Comparison of ENCODE assay signal across 14 mouse cellular contexts in the genomic region with DNA sequence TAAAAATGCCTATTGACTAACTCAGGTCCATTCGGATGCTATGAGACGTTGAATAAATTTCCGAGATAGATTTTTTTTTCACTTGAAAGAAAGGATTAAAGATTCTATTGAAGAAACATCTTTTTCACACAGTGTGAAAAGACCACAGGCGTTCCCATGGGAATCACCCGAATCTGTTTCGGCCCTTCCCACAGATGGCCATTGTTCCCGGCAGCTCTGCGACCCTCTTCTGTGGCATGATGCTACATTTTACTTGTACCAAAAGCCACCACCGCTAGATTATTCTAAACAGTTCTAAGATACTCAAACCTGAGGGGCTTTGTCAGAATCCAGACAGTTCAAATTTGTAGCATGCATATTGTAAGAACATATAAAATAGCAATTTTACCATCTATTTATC. TPM values are rescaled to one million over a fixed set of nuclear protein-coding genes. Genes with fewer than 3 reads are reported as not detected.
DNase-seq lines count a peak whose midpoint lies in the region; ATAC-seq lines count a peak whose summit lies in the region.
"Had no signal": no experiment of that assay in that cellular context is flagged by ENCODE, and none has a peak within 500 bp of the region (broad histone marks: within the 10 kb centered on the region; RNA-seq: fewer than 3 reads in every experiment).

No protein-coding gene starts in this region.

- intact Hi-C loops in left cerebral cortex, postnatal 10 days (cut with DNase I) = no loop called here

- H3K36me3 ChIP-seq in kidney, embryonic 15.5 days = no peaks in the 10 kb centered on the region
- H3K36me3 ChIP-seq in hindbrain, embryonic 11.5 days (ENCODE audit: control insufficient read depth, insufficient read depth, low read length) = no peaks in the 10 kb centered on the region
- no peaks in the 10 kb centered on the region for H3K36me3 ChIP-seq in midbrain, embryonic 14.5 days (ENCODE audit: control insufficient read depth, insufficient read depth, low read length)
- H3K36me3 ChIP-seq: embryonic facial prominence, embryonic 15.5 days; limb, embryonic 13.5 days had no signal

- H3K27me3 ChIP-seq in kidney, embryonic 15.5 days = no peaks in the 10 kb centered on the region
- no peaks in the 10 kb centered on the region for H3K27me3 ChIP-seq in hindbrain, embryonic 11.5 days (ENCODE audit: control insufficient read depth, insufficient read depth, low read length)
- no peaks in the 10 kb centered on the region for H3K27me3 ChIP-seq in midbrain, embryonic 14.5 days (ENCODE audit: control insufficient read depth, insufficient read depth, low read length)
- H3K27me3 ChIP-seq: embryonic facial prominence, embryonic 15.5 days; limb, embryonic 13.5 days had no signal

- no peaks in the 10 kb centered on the region for H3K9me3 ChIP-seq in kidney, embryonic 15.5 days (replicated peaks)
- H3K9me3 ChIP-seq in hindbrain, embryonic 11.5 days (ENCODE audit: control insufficient read depth, low read length) = no peaks in the 10 kb centered on the region
- H3K9me3 ChIP-seq in midbrain, embryonic 14.5 days (ENCODE audit: control insufficient read depth, low read length) = no peaks in the 10 kb centered on the region
- H3K9me3 ChIP-seq: embryonic facial prominence, embryonic 15.5 days had no signal

- H3K9ac ChIP-seq in kidney, embryonic 15.5 days = no peak overlapping the region
- H3K9ac ChIP-seq in hindbrain, embryonic 11.5 days (ENCODE audit: low read depth, low read length) = no peak overlapping the region
- H3K9ac ChIP-seq in midbrain, embryonic 14.5 days (replicated peaks; ENCODE audit: low read length) = no peak overlapping the region
- H3K9ac ChIP-seq: embryonic facial prominence, embryonic 15.5 days; limb, embryonic 13.5 days had no signal

- no peak for DNase-seq in kidney, postnatal 10 days
- DNase-seq in embryo, embryonic 11 days = peak; percentile 49
- peak; percentile 42 for DNase-seq in hindbrain, embryonic 11.5 days (ENCODE audit: low spot score)
- peak; percentile 72 for DNase-seq in midbrain, embryonic 14.5 days
- DNase-seq in gastrocnemius, postnatal 4 days (ENCODE audit: low spot score in 2 of 2) = no peak
- no peak for DNase-seq in layer of hippocampus, postnatal 14 days (ENCODE audit: low spot score in 2 of 2)
- DNase-seq in left cerebral cortex, postnatal 10 days (ENCODE audit: extremely low spot score in 1 of 2, low spot score in 2 of 2) = no peak
- DNase-seq: adrenal gland, postnatal 25 days; cerebellum, postnatal 36 days had no signal

- H3K4me3 ChIP-seq in kidney, embryonic 15.5 days (replicated peaks) = peak overlapping the region; percentile 34
- H3K4me3 ChIP-seq in hindbrain, embryonic 11.5 days (ENCODE audit: low read depth, low read length) = no peak overlapping the region
- no peak overlapping the region for H3K4me3 ChIP-seq in midbrain, embryonic 14.5 days (replicated peaks; ENCODE audit: low read depth, low read length)
- H3K4me3 ChIP-seq: embryonic facial prominence, embryonic 15.5 days; limb, embryonic 13.5 days had no signal

- ATAC-seq in kidney, embryonic 15.5 days (replicated peaks; ENCODE audit: low FRiP score) = no peak
- peak; percentile 64 for ATAC-seq in hindbrain, embryonic 11.5 days (ENCODE audit: low FRiP score)
- no peak for ATAC-seq in midbrain, embryonic 14.5 days (ENCODE audit: low FRiP score, low TSS enrichment)

- H3K4me1 ChIP-seq in kidney, embryonic 15.5 days = peaks cover 24% of the 10 kb centered on the region
- no peaks in the 10 kb centered on the region for H3K4me1 ChIP-seq in hindbrain, embryonic 11.5 days (replicated peaks; ENCODE audit: control insufficient read depth, insufficient read depth, low read length)
- peaks cover 10% of the 10 kb centered on the region; the same call in 1 of the 2 replicates for H3K4me1 ChIP-seq in midbrain, embryonic 14.5 days (ENCODE audit: control insufficient read depth, insufficient read depth, low read length)

- H3K27ac ChIP-seq in kidney, embryonic 15.5 days = peak overlapping the region; percentile 90
- H3K27ac ChIP-seq in hindbrain, embryonic 11.5 days (ENCODE audit: low read depth, low read length) = no peak overlapping the region
- peak overlapping the region; percentile 26; the same call in 1 of the 2 replicates for H3K27ac ChIP-seq in midbrain, embryonic 14.5 days (replicated peaks; ENCODE audit: low read depth, low read length)
- H3K27ac ChIP-seq: embryonic facial prominence, embryonic 15.5 days; limb, embryonic 13.5 days had no signal

- H3K4me2 ChIP-seq in kidney, embryonic 15.5 days = peak overlapping the region; percentile 39
- H3K4me2 ChIP-seq in hindbrain, embryonic 11.5 days (replicated peaks; ENCODE audit: low read depth, low read length) = no peak overlapping the region
- H3K4me2 ChIP-seq in midbrain, embryonic 14.5 days (ENCODE audit: low read length) = peak overlapping the region; percentile 41
- H3K4me2 ChIP-seq: embryonic facial prominence, embryonic 15.5 days; limb, embryonic 13.5 days had no signal

- 78% methylated on average over 9 of the region's 9 CpGs for WGBS in kidney, embryonic 15.5 days
- WGBS in hindbrain, embryonic 11.5 days = 35% methylated on average over 9 of the region's 9 CpGs
- 2% methylated on average over 9 of the region's 9 CpGs for WGBS in midbrain, embryonic 14.5 days

RNA-seq across cellular contexts. Expression of a gene that starts 1.4 kb away (rescaled TPM):
- 12.0 and 12.8 TPM in 2 replicates for polyA plus RNA-seq in kidney, embryonic 15.5 days (2015; fragmentation: Nextera tagmentation; extraction: Ambion mirVana)
- polyA plus RNA-seq in hindbrain, embryonic 11.5 days (2014; fragmentation: Nextera tagmentation; extraction: Ambion mirVana) = 17.2 and 26.2 TPM in 2 replicates
- polyA plus RNA-seq in midbrain, embryonic 14.5 days (2014; fragmentation: Nextera tagmentation; extraction: Ambion mirVana) = 6.3 and 10.6 TPM in 2 replicates
- total RNA-seq in gastrocnemius, postnatal 4 days (2021) = under 1 TPM in 1 of 2 experiments, not detected in 1; 0.05 TPM
- total RNA-seq in layer of hippocampus, postnatal 14 days (2021) = 1 to 10 TPM in 1 of 2 experiments, under 1 TPM in 1; 0.97 to 1.1 TPM
- under 1 TPM; 0.34 TPM for total RNA-seq in left cerebral cortex, postnatal 10 days (2021)
- total RNA-seq: adrenal gland, postnatal 25 days had no signal
- polyA plus RNA-seq: C2C12; large intestine, adult 2 months had no signal

Comparison
In these comparisons a context has a peak if more than half of its experiments do, and no peak if none do; other contexts are left out.
1. DNase-seq: peak in embryo, embryonic 11 days (single experiment), hindbrain, embryonic 11.5 days (single experiment) and midbrain, embryonic 14.5 days (single experiment); none in kidney, postnatal 10 days (single experiment), gastrocnemius, postnatal 4 days (0 of 2), layer of hippocampus, postnatal 14 days (0 of 2) and left cerebral cortex, postnatal 10 days (0 of 2).